Mouse (Mus musculus) intestine, embryonic 14.5 days (tissue): ENCODE results near the gene Alg9. TPM values are rescaled to one million over a fixed set of nuclear protein-coding genes. Genes with fewer than 3 reads are reported as not detected.
"Not testable (repeated sequence)": the region's sequence is repeated elsewhere in the genome, so short reads cannot be mapped to it uniquely, and the experiment has no call there.

Source experiments
- ATAC-seq: fragments of 200-750 bp; cut with Nextera tagmentation; replicated peaks from 2 replicates; pipeline ENCODE4 v1.8.0; 2017; ENCODE audit warnings: low read depth, moderate number of reproducible peaks, moderate TSS enrichment, moderate library complexity; ENCODE audit not compliant: low FRiP score, low TSS enrichment
- DNase-seq: peaks from one replicate; pipeline ENCODE4 v3.0.0-alpha.2; 2018; ENCODE audit warnings: low spot score
- H3K27ac ChIP-seq: fragments of 300-500 bp; sonication (generic); 2 replicates; pipeline ENCODE4 v1.5.1; 2014; ENCODE audit warnings: low read depth, mild to moderate bottlenecking, control low read depth
- H3K27me3 ChIP-seq: fragments of 300-500 bp; sonication (generic); replicated peaks from 2 replicates; pipeline ENCODE4 v1.6.1; 2014; ENCODE audit warnings: low read length, control low read depth; ENCODE audit not compliant: control insufficient read depth, insufficient read depth
- H3K36me3 ChIP-seq: fragments of 300-500 bp; sonication (generic); 2 replicates; pipeline ENCODE4 v1.6.1; 2014; ENCODE audit warnings: low read length, control low read depth; ENCODE audit not compliant: control insufficient read depth, insufficient read depth
- H3K4me1 ChIP-seq: fragments of 300-500 bp; sonication (generic); replicated peaks from 2 replicates; pipeline ENCODE4 v1.6.1; 2014; ENCODE audit warnings: low read length, control low read depth, mixed read lengths; ENCODE audit not compliant: control insufficient read depth, insufficient read depth
- H3K4me2 ChIP-seq: fragments of 300-500 bp; sonication (generic); 2 replicates; pipeline ENCODE4 v1.6.1; 2014; ENCODE audit warnings: low read length
- H3K4me3 ChIP-seq: fragments of 300-500 bp; sonication (generic); 2 replicates; pipeline ENCODE4 v1.5.1; 2014; ENCODE audit warnings: low read depth, low read length, control low read depth, mixed read lengths
- H3K9ac ChIP-seq: fragments of 300-500 bp; sonication (generic); 2 replicates; pipeline ENCODE4 v1.6.1; 2014; ENCODE audit warnings: mild to moderate bottlenecking, low read length
- H3K9me3 ChIP-seq: fragments of 300-500 bp; sonication (generic); 2 replicates; pipeline ENCODE4 v1.6.1; 2016; ENCODE audit warnings: low read length, control low read depth; ENCODE audit not compliant: control insufficient read depth
- WGBS: fragments of 180-500 bp; shearing (Covaris S2); extraction: QIAGEN DNeasy Blood & Tissue Kit; methylation state at CpG from one replicate; pipeline ENCODE4 v1.1.7; 2014; 5-methylcytosine and 5-hydroxymethylcytosine counted together
- polyA plus RNA-seq: library from polyadenylated mRNA; unstranded; fragments of >200 nt; fragmentation: Nextera tagmentation; extraction: Ambion mirVana; gene quantifications from 2 replicates; pipeline ENCODE4 v1.2.1, GENCODE M21; 2014

The Alg9 gene
- polyA plus RNA-seq, 1 experiment from 2014 or later, result 44.6 TPM

GRCm38 (mm10) chr9:50832582-50832981 is 57.8 kb downstream of the Alg9 start:
- not testable (repeated sequence) for ATAC-seq, H3K27me3 ChIP-seq, H3K4me1 ChIP-seq, H3K4me3 ChIP-seq, H3K9ac ChIP-seq, H3K27ac ChIP-seq, H3K4me2 ChIP-seq, H3K9me3 ChIP-seq, DNase-seq
- WGBS, result 85% methylated on average over 2 of the region's 2 CpGs
- peaks cover 26% of the 10 kb centered on the region for H3K36me3 ChIP-seq

DNA sequence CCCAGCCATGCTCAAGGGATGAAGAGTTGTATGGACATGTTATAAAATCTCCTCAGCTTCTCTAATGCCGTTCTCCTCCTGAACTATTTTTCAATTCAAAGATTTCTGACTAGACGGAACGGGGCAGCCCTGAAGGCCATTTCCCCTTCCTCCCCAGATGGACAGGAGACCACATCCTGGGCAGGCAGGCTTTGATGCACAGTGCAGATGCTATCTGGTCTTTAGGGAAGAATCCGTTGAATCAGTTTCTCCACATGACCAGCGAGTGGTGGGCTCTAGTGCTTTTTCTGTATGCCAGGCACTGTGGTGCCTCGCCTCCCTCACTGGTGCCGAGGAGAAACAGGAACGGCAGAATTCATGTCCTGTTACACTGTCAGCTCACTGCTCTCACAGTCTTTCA is 59.0 kb downstream of the Alg9 start:
- Histone ChIP-seq H3K27me3 (no peaks in the 10 kb centered on the region), H3K4me2 (no peak overlapping the region), H3K4me3 (no peak overlapping the region), H3K9me3 (no peaks in the 10 kb centered on the region), H3K9ac (no peak overlapping the region), H3K27ac (no peak overlapping the region), H3K4me1 (no peaks in the 10 kb centered on the region), H3K36me3 (peaks cover 22% of the 10 kb centered on the region)
- ATAC-seq, result no peak
- 74% methylated on average over 8 of the region's 8 CpGs for WGBS
- no peak for DNase-seq

DNA sequence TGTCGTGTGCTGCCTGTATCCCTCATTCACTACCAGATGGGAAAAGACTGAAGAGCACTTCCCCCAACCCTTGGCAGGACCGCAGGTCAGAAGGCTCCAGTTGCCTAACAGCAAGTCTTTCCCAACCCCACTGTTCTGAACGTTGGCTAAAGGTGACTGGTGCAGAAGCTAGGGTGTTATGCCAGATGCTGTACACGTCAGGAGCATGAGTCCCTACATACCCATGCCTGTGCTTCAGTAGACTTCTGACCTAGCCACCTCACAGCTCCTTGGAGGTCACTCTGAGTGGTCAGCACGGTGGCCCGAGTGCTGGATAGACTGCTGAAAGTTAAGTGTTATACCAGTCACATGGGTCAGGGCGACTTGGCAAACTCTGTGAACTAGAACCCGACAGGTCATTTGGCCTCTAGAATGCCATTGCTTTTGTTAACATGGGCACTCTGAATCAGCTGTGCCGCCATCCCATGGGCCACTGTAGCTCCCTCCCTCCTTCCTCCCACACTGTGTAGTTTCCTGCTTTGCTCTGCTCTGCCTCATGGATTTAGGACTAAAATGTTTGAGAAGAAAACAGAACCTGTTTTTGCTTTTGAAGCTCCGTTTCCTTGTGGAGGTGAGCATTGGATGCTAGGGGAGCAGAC is 60.4 kb downstream of the Alg9 start:
- Histone ChIP-seq H3K36me3 (peaks cover 20% of the 10 kb centered on the region), H3K4me2 (no peak overlapping the region), H3K9ac (no peak overlapping the region), H3K4me3 (no peak overlapping the region), H3K27ac (no peak overlapping the region), H3K4me1 (no peaks in the 10 kb centered on the region), H3K9me3 (no peaks in the 10 kb centered on the region), H3K27me3 (no peaks in the 10 kb centered on the region)
- ATAC-seq (no peak), DNase-seq (no peak)
- 90% methylated on average over 10 of the region's 10 CpGs for WGBS

- Histone ChIP-seq H3K36me3 (peaks cover 20% of the 10 kb centered on the region), H3K27me3 (no peaks in the 10 kb centered on the region), H3K4me3 (no peak overlapping the region), H3K9ac (no peak overlapping the region), H3K4me2 (no peak overlapping the region), H3K9me3 (no peaks in the 10 kb centered on the region), H3K27ac (no peak overlapping the region), H3K4me1 (no peaks in the 10 kb centered on the region)
- ATAC-seq (no peak), DNase-seq (no peak)
- 90% methylated on average over 4 of the region's 4 CpGs for WGBS
Measured at GRCm38 (mm10) chr9:50836097-50836496, 61.3 kb downstream of the Alg9 start.

- DNase-seq (no peak), ATAC-seq (no peak)
- peaks cover 33% of the 10 kb centered on the region for H3K36me3 ChIP-seq
- no peaks in the 10 kb centered on the region for H3K27me3 ChIP-seq
- H3K4me1 ChIP-seq, result no peaks in the 10 kb centered on the region
- no peak overlapping the region for H3K4me2 ChIP-seq
- no peak overlapping the region for H3K27ac ChIP-seq
- 80% methylated on average over 13 of the region's 13 CpGs for WGBS
- no peak overlapping the region for H3K4me3 ChIP-seq
- no peaks in the 10 kb centered on the region for H3K9me3 ChIP-seq
- H3K9ac ChIP-seq, result no peak overlapping the region
Measured at GRCm38 (mm10) chr9:50841079-50841789, 66.4 kb downstream of the Alg9 start.

DNA sequence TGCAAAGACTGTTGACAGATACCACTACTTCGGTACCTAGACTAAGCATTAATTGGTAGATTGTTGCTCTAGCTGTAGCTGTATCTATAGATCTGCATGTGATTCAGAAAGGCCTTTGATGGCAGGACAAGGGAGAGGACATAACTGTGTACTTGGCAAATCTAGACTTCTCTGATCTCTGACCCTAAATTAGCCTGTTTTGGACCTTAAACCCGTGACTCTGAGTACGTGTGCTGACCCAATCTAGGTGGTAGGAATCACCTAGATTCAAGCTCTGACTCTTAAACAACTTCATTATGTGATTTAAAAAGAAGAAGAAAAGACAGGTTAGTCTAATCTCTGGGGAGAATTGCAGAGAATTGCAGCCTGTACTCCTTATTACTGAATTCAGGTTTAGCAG is 70.3 kb downstream of the Alg9 start, which contains the start of gene Ppp2r1b:
Gene Ppp2r1b (plus strand): TSS at position 221 of the 400 bp plus-strand sequence.
- Histone ChIP-seq H3K9ac (no peak within 1 kb of the TSS), H3K4me3 (no peak within 1 kb of the TSS), H3K4me1 (peaks cover 9% of the 10 kb centered on the region; the same call in 1 of the 2 replicates), H3K4me2 (no peak within 1 kb of the TSS), H3K9me3 (no peaks in the 10 kb centered on the region), H3K36me3 (peaks cover 26% of the 10 kb centered on the region), H3K27me3 (no peaks in the 10 kb centered on the region), H3K27ac (no peak within 1 kb of the TSS)
- ATAC-seq (no peak), DNase-seq (no peak)
- WGBS, result 86% methylated on average over 3 of the region's 3 CpGs

DNA sequence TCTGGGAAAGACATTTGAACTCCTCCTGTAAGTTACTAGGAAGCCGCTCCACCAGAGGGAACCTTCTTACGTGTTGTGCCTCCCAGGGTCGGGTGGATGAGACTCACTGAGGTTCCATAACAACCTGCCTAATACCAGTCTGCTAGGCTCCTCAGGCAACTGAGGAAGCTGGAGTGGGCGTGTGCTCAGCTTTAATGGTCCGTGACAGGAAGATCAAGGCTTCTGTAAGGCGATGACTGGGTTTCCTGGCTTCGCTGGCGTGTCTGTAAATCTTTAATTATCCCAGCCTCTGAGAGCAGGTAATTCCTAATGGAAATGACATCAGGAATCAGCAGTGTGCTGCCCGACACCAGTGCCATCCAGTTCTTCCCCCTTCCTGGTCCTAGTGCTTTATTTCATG is 70.7 kb downstream of the Alg9 start:
- WGBS, result 73% methylated on average over 9 of the region's 9 CpGs
- Histone ChIP-seq H3K9ac (no peak overlapping the region), H3K4me2 (no peak overlapping the region), H3K4me1 (peaks cover 14% of the 10 kb centered on the region; the same call in 1 of the 2 replicates), H3K4me3 (no peak overlapping the region), H3K9me3 (no peaks in the 10 kb centered on the region), H3K36me3 (peaks cover 26% of the 10 kb centered on the region), H3K27me3 (no peaks in the 10 kb centered on the region), H3K27ac (no peak overlapping the region)
- DNase-seq, result no peak
- no peak for ATAC-seq

- Histone ChIP-seq H3K9me3 (no peaks in the 10 kb centered on the region), H3K36me3 (peaks cover 26% of the 10 kb centered on the region), H3K9ac (no peak overlapping the region), H3K27me3 (no peaks in the 10 kb centered on the region), H3K4me2 (no peak overlapping the region), H3K4me1 (peaks cover 16% of the 10 kb centered on the region; the same call in 1 of the 2 replicates), H3K27ac (no peak overlapping the region), H3K4me3 (no peak overlapping the region)
- WGBS, result 73% methylated on average over 6 of the region's 6 CpGs
- DNase-seq (no peak), ATAC-seq (no peak)
Measured at GRCm38 (mm10) chr9:50847133-50847532, 72.3 kb downstream of the Alg9 start.
